Mouse (Mus musculus): ENCODE measurements at regions not wholly inside any gene's neighbourhood (a gene's known extent, or its start where the extent isn't known, plus 50 kb on each side); places are given as distances from the start of the nearest gene placed in this dataset.

GRCm38 (mm10) chr1:118741286-118741685, 113.5 kb downstream of the Tfcp2l1 start:
- Histone ChIP-seq H3K4me2 (no peak overlapping the region), H3K27me3 (no peaks in the 10 kb centered on the region), H3K4me1 (replicated peaks) (no peaks in the 10 kb centered on the region), H3K27ac (replicated peaks) (no peak overlapping the region), H3K4me3 (no peak overlapping the region), H3K9me3 (peaks cover 10% of the 10 kb centered on the region; the same call in 1 of the 2 replicates), H3K9ac (no peak overlapping the region), H3K36me3 (no peaks in the 10 kb centered on the region)
- no peak for ATAC-seq (ENCODE audit: low FRiP score, low read depth)
- 83% methylated on average over 5 of the region's 5 CpGs for WGBS

GRCm38 (mm10) chr1:118748196-118748595, 120.5 kb downstream of the Tfcp2l1 start:
- no peak overlapping the region for H3K27ac ChIP-seq (replicated peaks)
- H3K4me1 ChIP-seq (replicated peaks), result no peaks in the 10 kb centered on the region
- no peak overlapping the region for H3K9ac ChIP-seq
- no peaks in the 10 kb centered on the region for H3K27me3 ChIP-seq
- no peaks in the 10 kb centered on the region for H3K36me3 ChIP-seq
- H3K4me3 ChIP-seq, result no peak overlapping the region
- ATAC-seq (ENCODE audit: low FRiP score, low read depth), result no peak
- WGBS, result 63% methylated on average over 5 of the region's 5 CpGs
- H3K9me3 ChIP-seq, result peaks cover 4% of the 10 kb centered on the region; the same call in 1 of the 2 replicates
- H3K4me2 ChIP-seq, result no peak overlapping the region

- ATAC-seq (ENCODE audit: low FRiP score, low read depth), result no peak
- H3K9ac ChIP-seq, result no peak overlapping the region
- H3K4me1 ChIP-seq (replicated peaks), result no peaks in the 10 kb centered on the region
- H3K4me3 ChIP-seq, result no peak overlapping the region
- H3K27me3 ChIP-seq, result no peaks in the 10 kb centered on the region
- H3K9me3 ChIP-seq, result no peaks in the 10 kb centered on the region
- WGBS, result 95% methylated on average over 3 of the region's 3 CpGs
- H3K36me3 ChIP-seq, result no peaks in the 10 kb centered on the region
- no peak overlapping the region for H3K4me2 ChIP-seq
- no peak overlapping the region for H3K27ac ChIP-seq (replicated peaks)
Measured at GRCm38 (mm10) chr1:118752869-118753268, 125.1 kb downstream of the Tfcp2l1 start.

- Histone ChIP-seq H3K36me3 (no peaks in the 10 kb centered on the region), H3K9me3 (no peaks in the 10 kb centered on the region), H3K4me1 (replicated peaks) (no peaks in the 10 kb centered on the region), H3K4me3 (no peak overlapping the region), H3K27me3 (no peaks in the 10 kb centered on the region), H3K9ac (no peak overlapping the region), H3K27ac (replicated peaks) (no peak overlapping the region), H3K4me2 (no peak overlapping the region)
- no peak for ATAC-seq (ENCODE audit: low FRiP score, low read depth)
- 61% methylated on average over 9 of the region's 9 CpGs for WGBS
Measured at GRCm38 (mm10) chr1:118756171-118756865, 128.6 kb downstream of the Tfcp2l1 start.

- 81% methylated on average over 3 of the region's 4 CpGs for WGBS
- no peak overlapping the region for H3K9ac ChIP-seq
- H3K27me3 ChIP-seq, result no peaks in the 10 kb centered on the region
- no peaks in the 10 kb centered on the region for H3K4me1 ChIP-seq (replicated peaks)
- no peak overlapping the region for H3K4me2 ChIP-seq
- H3K4me3 ChIP-seq, result no peak overlapping the region
- H3K27ac ChIP-seq (replicated peaks), result no peak overlapping the region
- no peak for ATAC-seq (ENCODE audit: low FRiP score, low read depth)
- H3K9me3 ChIP-seq, result no peaks in the 10 kb centered on the region
- no peaks in the 10 kb centered on the region for H3K36me3 ChIP-seq
Measured at GRCm38 (mm10) chr1:118757340-118758030, 129.7 kb downstream of the Tfcp2l1 start.

GRCm38 (mm10) chr1:118758031-118758400, 130.3 kb downstream of the Tfcp2l1 start:
- no peak for ATAC-seq (ENCODE audit: low FRiP score, low read depth)
- no peaks in the 10 kb centered on the region for H3K27me3 ChIP-seq
- no peaks in the 10 kb centered on the region for H3K36me3 ChIP-seq
- no peaks in the 10 kb centered on the region for H3K9me3 ChIP-seq
- no peak overlapping the region for H3K4me3 ChIP-seq
- H3K4me1 ChIP-seq (replicated peaks), result no peaks in the 10 kb centered on the region
- 71% methylated on average over 4 of the region's 4 CpGs for WGBS
- H3K4me2 ChIP-seq, result no peak overlapping the region
- H3K9ac ChIP-seq, result no peak overlapping the region
- H3K27ac ChIP-seq (replicated peaks), result no peak overlapping the region

GRCm38 (mm10) chr1:118759141-118759932, 131.6 kb downstream of the Tfcp2l1 start:
- ATAC-seq (ENCODE audit: low FRiP score, low read depth), result peak; percentile 86
- Histone ChIP-seq H3K27ac (replicated peaks) (no peak overlapping the region), H3K9ac (no peak overlapping the region), H3K4me1 (replicated peaks) (no peaks in the 10 kb centered on the region), H3K4me3 (no peak overlapping the region), H3K27me3 (no peaks in the 10 kb centered on the region), H3K4me2 (no peak overlapping the region), H3K9me3 (no peaks in the 10 kb centered on the region), H3K36me3 (no peaks in the 10 kb centered on the region)
- WGBS, result 24% methylated on average over 7 of the region's 7 CpGs

GRCm38 (mm10) chr1:118765525-118765924, 137.8 kb downstream of the Tfcp2l1 start:
- Histone ChIP-seq H3K4me3 (no peak overlapping the region), H3K4me2 (no peak overlapping the region), H3K9me3 (no peaks in the 10 kb centered on the region), H3K27me3 (no peaks in the 10 kb centered on the region), H3K9ac (no peak overlapping the region), H3K4me1 (replicated peaks) (no peaks in the 10 kb centered on the region), H3K36me3 (no peaks in the 10 kb centered on the region), H3K27ac (replicated peaks) (no peak overlapping the region)
- 70% methylated on average over 9 of the region's 9 CpGs for WGBS
- no peak for ATAC-seq (ENCODE audit: low FRiP score, low read depth)

GRCm38 (mm10) chr1:118768831-118769230, 141.1 kb downstream of the Tfcp2l1 start:
- Histone ChIP-seq H3K4me1 (replicated peaks) (no peaks in the 10 kb centered on the region), H3K9ac (no peak overlapping the region), H3K9me3 (no peaks in the 10 kb centered on the region), H3K36me3 (no peaks in the 10 kb centered on the region), H3K27me3 (no peaks in the 10 kb centered on the region), H3K4me2 (no peak overlapping the region), H3K4me3 (no peak overlapping the region), H3K27ac (replicated peaks) (no peak overlapping the region)
- WGBS, result 25% methylated on average over 4 of the region's 4 CpGs
- peak; percentile 20; the same call in 1 of the 2 replicates for ATAC-seq (ENCODE audit: low FRiP score, low read depth)

GRCm38 (mm10) chr1:118772261-118772660, 144.5 kb downstream of the Tfcp2l1 start:
- no peak for ATAC-seq (ENCODE audit: low FRiP score, low read depth)
- Histone ChIP-seq H3K9ac (no peak overlapping the region), H3K4me1 (replicated peaks) (peaks cover 16% of the 10 kb centered on the region), H3K4me3 (no peak overlapping the region), H3K4me2 (no peak overlapping the region), H3K27ac (replicated peaks) (no peak overlapping the region), H3K9me3 (no peaks in the 10 kb centered on the region), H3K36me3 (no peaks in the 10 kb centered on the region), H3K27me3 (0 out of 2 replicates have a peak, but pooled peaks cover 4% of the 10 kb centered on the region)
- 18% methylated on average over 9 of the region's 9 CpGs for WGBS

- Histone ChIP-seq H3K36me3 (no peaks in the 10 kb centered on the region), H3K27me3 (0 out of 2 replicates have a peak, but pooled peaks cover 4% of the 10 kb centered on the region), H3K4me2 (no peak overlapping the region), H3K4me1 (replicated peaks) (peaks cover 16% of the 10 kb centered on the region), H3K27ac (replicated peaks) (peak overlapping the region; percentile 36; the same call in 1 of the 2 replicates), H3K9me3 (no peaks in the 10 kb centered on the region), H3K9ac (no peak overlapping the region), H3K4me3 (no peak overlapping the region)
- 26% methylated on average over 10 of the region's 10 CpGs for WGBS
- ATAC-seq (ENCODE audit: low FRiP score, low read depth), result peak; percentile 88
Measured at GRCm38 (mm10) chr1:118776594-118777441, 149.1 kb downstream of the Tfcp2l1 start.
